Mouse (Mus musculus) kidney, adult 8-10 months (tissue): ENCODE data around the gene Nat8f3.
"Not testable (repeated sequence)": the region's sequence is repeated elsewhere in the genome, so short reads cannot be mapped to it uniquely, and the experiment has no call there.

Experiments used
- DNase-seq, 2 experiments: peaks; one replicate each; pipeline ENCODE4 v3.0.0; 2022

Nat8f3 gene

GRCm38 (mm10) chr6:85765532-85765931 is at the start of gene Nat8f3:
Gene Nat8f3 (minus strand): TSS chr6:85765754.
- peak; percentile 22 to 35 for DNase-seq

DNA sequence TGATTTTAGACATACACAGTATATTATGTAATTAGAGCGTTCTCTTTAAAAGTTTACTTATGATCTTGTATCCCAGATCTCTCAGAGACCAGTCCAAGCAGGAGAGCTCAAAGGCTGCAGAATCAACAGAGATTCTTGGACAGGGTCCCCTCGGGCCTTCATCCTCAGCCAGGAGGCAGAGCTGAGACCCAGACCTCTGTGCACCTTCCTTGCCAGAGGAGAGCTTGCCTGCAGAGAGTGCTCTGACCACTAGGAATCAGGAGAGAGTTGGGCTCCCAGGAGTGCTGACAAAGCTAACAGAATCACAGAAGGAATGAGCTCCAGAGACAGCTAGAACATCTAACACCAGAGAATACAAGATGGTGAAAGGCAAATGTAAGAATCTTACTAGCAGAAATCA is 47.8 kb upstream of the Nat8f3 start:
- peak; percentile 66 to 70 for DNase-seq

DNA sequence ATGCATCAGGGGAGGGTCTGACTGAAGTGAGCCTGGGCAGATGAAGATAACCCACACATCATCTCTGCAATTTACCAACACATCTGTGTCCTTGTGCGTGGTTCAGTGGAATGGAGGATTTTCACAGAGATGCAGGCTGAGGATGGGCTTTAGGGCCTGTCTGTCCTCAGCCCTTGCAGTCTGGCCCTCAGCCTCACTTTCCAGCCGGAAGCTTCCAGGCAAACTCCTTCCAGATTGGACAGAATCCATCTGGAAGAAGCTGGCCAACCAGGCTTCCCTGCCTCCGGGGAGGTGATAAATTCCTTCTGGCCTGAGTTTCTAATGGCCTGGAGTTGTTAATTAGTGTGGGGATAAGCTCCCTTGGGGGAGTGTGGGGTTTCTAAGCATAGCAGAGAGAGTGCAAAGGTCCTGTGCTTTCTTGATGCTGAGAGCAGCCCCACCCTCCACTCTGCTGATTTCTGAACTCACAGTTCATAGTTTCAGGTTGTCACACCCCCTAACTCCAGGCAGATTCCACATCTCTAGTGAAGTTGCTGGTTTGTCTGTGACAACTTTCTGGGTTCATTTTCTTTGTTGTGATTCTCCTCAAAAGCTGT is 45.5 kb upstream of the Nat8f3 start:
- DNase-seq: peak; percentile 70 to 83

DNA sequence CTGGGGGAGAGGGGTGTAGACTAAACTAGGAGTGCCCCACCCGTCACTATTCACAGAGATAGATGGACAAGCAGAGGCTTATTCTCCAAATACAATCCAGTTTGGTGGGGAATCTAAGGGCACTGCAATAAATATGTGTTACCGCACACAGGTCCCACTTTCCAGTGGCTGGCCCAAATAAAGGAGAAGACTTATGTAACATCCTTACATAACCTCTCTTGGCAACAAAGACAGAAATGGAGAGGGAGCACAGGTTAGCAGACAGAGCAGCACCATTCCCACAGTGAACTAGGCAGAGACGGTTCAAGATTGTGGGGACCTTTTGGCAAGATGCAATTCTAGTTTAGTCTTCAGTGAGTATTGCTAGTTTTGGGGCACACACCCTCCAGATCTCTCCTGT is 45.0 kb upstream of the Nat8f3 start:
- DNase-seq: peak in 1 of 2 experiments; percentile 4

- DNase-seq: peak; percentile 59 to 67
Observed at GRCm38 (mm10) chr6:85809784-85810183, 44.2 kb upstream of the Nat8f3 start.

DNA sequence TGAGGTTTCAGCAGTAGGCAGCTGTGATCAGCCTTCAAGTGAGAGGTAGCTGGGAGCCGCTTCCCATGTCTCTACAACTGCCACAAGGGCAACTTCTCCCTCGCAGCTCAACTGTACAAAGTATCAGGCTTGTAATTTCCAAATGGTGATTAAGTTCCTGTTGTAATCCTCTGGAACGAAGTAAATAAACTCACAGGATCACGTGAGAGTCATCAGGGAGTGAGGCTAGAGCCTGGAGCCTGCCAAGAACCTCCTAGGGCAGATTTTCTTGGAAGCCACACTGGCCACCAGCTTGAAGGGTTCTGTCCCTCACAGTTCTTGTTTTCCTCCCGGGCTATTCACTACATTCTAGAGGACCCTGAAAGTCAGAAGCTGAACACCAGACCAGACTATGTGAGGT is 37.6 kb upstream of the Nat8f3 start:
- peak; percentile 61 to 71 for DNase-seq

- peak in 1 of 2 experiments; percentile 46 for DNase-seq
Observed at GRCm38 (mm10) chr6:85763127-85764070, 2.2 kb downstream of the Nat8f3 start.

DNA sequence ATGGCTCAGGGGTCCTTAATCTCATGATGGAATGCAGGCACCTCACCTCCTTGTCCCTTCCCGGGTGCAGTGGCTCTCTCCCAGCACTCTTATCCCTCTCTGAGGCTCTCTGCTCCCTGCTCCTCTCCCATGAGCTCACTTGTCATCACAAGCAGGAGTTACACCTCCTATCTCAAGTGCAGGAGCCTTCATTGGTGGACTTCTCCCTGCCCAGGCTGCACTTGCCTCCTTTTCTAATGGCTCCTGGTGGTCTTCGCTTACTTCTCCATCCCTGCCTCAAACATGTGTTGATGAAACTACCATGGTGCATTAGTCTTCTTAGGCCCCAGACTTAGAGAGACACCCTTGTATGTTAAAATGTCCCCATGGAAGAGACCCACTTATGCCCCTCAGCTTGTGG is 2.9 kb downstream of the Nat8f3 start:
- not testable (repeated sequence) for DNase-seq

DNA sequence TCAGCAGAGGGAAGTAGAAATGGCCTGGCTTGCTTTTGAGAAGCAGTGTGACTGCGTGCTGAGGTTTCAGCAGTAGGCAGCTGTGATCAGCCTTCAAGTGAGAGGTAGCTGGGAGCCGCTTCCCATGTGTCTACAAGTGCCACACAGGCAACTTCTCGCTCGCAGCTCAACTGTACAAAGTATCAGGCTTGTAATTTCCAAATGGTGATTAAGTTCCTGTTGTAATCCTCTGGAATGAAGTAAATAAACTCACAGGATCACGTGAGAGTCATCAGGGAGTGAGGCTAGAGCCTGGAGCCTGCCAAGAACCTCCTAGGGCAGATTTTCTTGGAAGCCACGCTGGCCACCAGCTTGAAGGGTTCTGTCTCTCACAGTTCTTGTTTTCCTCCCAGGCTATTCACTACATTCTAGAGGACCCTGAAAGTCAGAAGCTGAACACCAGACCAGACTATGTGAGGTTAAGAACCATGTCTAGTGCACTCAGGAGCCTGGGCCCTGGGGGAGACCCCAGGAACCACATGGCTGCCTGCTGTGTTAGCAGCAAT is 9.8 kb downstream of the Nat8f3 start:
- DNase-seq: peak; percentile 23 to 25

GRCm38 (mm10) chr6:85713105-85713504 is 52.4 kb downstream of the Nat8f3 start, which contains the start of gene Nat8f7:
Gene Nat8f7 (minus strand): TSS chr6:85713205.
- DNase-seq: not testable (repeated sequence)

- not testable (repeated sequence) for DNase-seq
Observed at GRCm38 (mm10) chr6:85709607-85710006, 55.9 kb downstream of the Nat8f3 start.

- DNase-seq: peak in 1 of 2 experiments; percentile 16
Observed at GRCm38 (mm10) chr6:85709206-85709605, 56.3 kb downstream of the Nat8f3 start.

DNA sequence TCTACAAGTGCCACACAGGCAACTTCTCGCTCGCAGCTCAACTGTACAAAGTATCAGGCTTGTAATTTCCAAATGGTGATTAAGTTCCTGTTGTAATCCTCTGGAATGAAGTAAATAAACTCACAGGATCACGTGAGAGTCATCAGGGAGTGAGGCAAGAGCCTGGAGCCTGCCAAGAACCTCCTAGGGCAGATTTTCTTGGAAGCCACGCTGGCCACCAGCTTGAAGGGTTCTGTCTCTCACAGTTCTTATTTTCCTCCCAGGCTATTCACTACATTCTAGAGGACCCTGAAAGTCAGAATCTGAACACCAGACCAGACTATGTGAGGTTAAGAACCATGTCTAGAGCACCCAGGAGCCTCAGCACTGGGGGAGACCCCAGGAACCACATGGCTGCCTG is 63.6 kb downstream of the Nat8f3 start:
- peak; percentile 65 to 74 for DNase-seq
